Mouse (Mus musculus): ENCODE measurements around the gene Stk19. TPM values are rescaled to one million over a fixed set of nuclear protein-coding genes. Genes with fewer than 3 reads are reported as not detected.

The Stk19 gene
- polyA plus RNA-seq (2016; fragmentation: Nextera tagmentation; extraction: Ambion mirVana), result 29.0 and 34.4 TPM in 2 replicates

DNA sequence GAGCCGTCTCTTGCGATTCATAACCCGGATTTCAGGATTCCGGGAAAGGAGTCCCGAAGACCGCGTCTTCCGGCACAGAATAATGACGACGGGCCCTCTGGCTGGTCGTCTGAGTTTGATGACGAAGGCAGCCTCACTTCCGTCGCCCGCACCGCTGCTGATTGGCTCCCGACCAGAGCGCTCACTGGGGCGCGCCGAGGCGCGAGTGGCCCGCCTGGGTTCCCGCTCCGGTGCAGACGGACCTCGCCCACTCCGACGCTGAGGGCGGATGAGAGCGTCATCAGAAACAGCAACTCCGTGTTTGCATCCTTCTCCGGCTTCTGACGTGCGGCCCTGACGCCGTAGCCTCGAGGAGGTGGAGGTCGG, at the start of gene Stk19, which contains the start of gene Dxo:
Gene Stk19, minus strand, starts transcription at position 90 of the 366 bp plus-strand sequence.
Gene Dxo, plus strand, starts transcription at position 164 of the 366 bp plus-strand sequence.
- peaks cover 68% of the 10 kb centered on the region for H3K36me3 ChIP-seq
- H3K4me3 ChIP-seq, result peak within 1 kb of the TSS; percentile 86
- peak; percentile 97 for DNase-seq (ENCODE audit: low spot score)
- peaks cover 32% of the 10 kb centered on the region for H3K4me1 ChIP-seq (replicated peaks)
- under 1% methylated on average over 40 of the region's 40 CpGs for WGBS
- peak within 1 kb of the TSS; percentile 87 for H3K27ac ChIP-seq
- no peaks in the 10 kb centered on the region for H3K27me3 ChIP-seq (ENCODE audit: insufficient read depth, poor library complexity, severe bottlenecking)
- no peaks in the 10 kb centered on the region for H3K9me3 ChIP-seq

DNA sequence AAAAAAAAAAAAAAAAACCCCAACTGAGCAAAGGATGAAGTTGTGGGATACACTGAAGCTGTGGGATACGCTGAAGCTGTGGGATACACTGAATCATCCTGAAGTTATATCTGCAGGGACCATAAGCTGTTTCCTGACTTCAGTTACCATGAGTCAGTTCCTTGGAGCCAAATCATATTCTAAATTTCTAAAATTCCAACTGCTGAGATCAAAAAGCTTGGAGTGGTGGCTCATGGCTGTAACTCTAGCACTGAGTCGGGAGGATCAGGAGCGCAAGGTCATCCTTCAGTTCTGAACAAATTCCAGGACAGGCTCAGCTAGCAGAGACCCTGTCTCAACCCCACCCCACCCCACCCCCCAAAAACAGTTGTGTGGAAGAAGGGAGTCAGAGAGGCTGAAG, 48.9 kb upstream of the Stk19 start:
- H3K4me1 ChIP-seq (replicated peaks), result peaks cover 8% of the 10 kb centered on the region
- H3K27ac ChIP-seq, result no peak overlapping the region
- DNase-seq (ENCODE audit: low spot score), result no peak
- H3K27me3 ChIP-seq (ENCODE audit: insufficient read depth, poor library complexity, severe bottlenecking), result peaks cover 26% of the 10 kb centered on the region
- WGBS, result 84% methylated on average over 3 of the region's 3 CpGs
- no peak overlapping the region for H3K4me3 ChIP-seq
- no peaks in the 10 kb centered on the region for H3K36me3 ChIP-seq
- no peaks in the 10 kb centered on the region for H3K9me3 ChIP-seq

- Histone ChIP-seq H3K27me3 (ENCODE audit: insufficient read depth, poor library complexity, severe bottlenecking) (peaks cover 26% of the 10 kb centered on the region), H3K36me3 (no peaks in the 10 kb centered on the region), H3K9me3 (no peaks in the 10 kb centered on the region), H3K4me1 (replicated peaks) (peaks cover 9% of the 10 kb centered on the region), H3K27ac (no peak overlapping the region), H3K4me3 (no peak overlapping the region)
- WGBS, result 88% methylated on average over 6 of the region's 6 CpGs
- DNase-seq (ENCODE audit: low spot score), result no peak
These were observed 48.0 kb upstream of the Stk19 start for GRCm38 (mm10) chr17:34884704-34885103.

- peaks cover 26% of the 10 kb centered on the region for H3K27me3 ChIP-seq (ENCODE audit: insufficient read depth, poor library complexity, severe bottlenecking)
- 70% methylated on average over 3 of the region's 3 CpGs for WGBS
These were observed 46.6 kb upstream of the Stk19 start for GRCm38 (mm10) chr17:34883332-34883731.

DNA sequence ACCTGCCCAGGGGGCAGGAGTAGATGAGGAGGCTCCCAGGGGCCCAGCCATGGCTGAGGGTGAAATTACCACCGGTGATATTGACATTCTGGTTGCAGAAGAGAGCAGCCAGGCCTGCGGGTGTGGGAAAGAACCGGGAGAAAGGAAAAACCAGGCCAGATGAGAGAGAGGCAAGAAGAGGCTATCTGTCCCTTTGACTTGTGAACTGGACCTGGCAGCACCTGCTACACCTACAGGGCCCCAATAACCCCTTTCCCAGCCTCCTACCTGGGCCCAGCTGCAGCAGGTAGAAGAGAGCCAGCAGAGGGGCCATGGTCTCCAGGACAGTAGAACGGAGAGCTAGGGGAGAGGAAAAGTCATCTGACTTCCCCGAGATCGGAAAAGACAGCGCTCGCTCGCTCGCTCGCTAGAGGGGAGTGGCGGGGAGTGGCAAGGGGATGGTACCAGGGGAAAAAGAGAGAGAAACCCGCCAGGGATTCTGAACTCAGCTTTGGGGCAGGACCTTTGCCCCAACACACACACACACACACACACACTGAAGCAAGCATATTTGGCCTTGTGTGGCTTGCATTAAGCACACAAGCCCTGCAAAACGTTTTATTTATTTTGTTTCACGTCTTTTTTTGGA, 45.1 kb upstream of the Stk19 start, which contains the start of gene Gm20547:
Gene Gm20547, minus strand, starts transcription at position 360 of the 628 bp plus-strand sequence.
- 9% methylated on average over 15 of the region's 15 CpGs for WGBS
- peak within 1 kb of the TSS; percentile 1; the same call in 1 of the 2 replicates for H3K4me3 ChIP-seq
- H3K9me3 ChIP-seq, result no peaks in the 10 kb centered on the region
- no peaks in the 10 kb centered on the region for H3K36me3 ChIP-seq
- peaks cover 26% of the 10 kb centered on the region for H3K27me3 ChIP-seq (ENCODE audit: insufficient read depth, poor library complexity, severe bottlenecking)
- peaks cover 13% of the 10 kb centered on the region for H3K4me1 ChIP-seq (replicated peaks)
- no peak within 1 kb of the TSS for H3K27ac ChIP-seq
- DNase-seq (ENCODE audit: low spot score), result no peak

More at GRCm38 (mm10) chr17:34883332-34883731, 46.6 kb upstream of the Stk19 start:
- no peak overlapping the region for H3K4me3 ChIP-seq
- no peak for DNase-seq (ENCODE audit: low spot score)
- H3K36me3 ChIP-seq, result no peaks in the 10 kb centered on the region
- H3K27ac ChIP-seq, result no peak overlapping the region
- H3K4me1 ChIP-seq (replicated peaks), result peaks cover 13% of the 10 kb centered on the region
- H3K9me3 ChIP-seq, result no peaks in the 10 kb centered on the region

- H3K36me3 ChIP-seq, result no peaks in the 10 kb centered on the region
- no peak overlapping the region for H3K4me3 ChIP-seq
- DNase-seq (ENCODE audit: low spot score), result no peak
- no peaks in the 10 kb centered on the region for H3K9me3 ChIP-seq
- peaks cover 26% of the 10 kb centered on the region for H3K27me3 ChIP-seq (ENCODE audit: insufficient read depth, poor library complexity, severe bottlenecking)
- peaks cover 13% of the 10 kb centered on the region for H3K4me1 ChIP-seq (replicated peaks)
- H3K27ac ChIP-seq, result no peak overlapping the region
These were observed 44.4 kb upstream of the Stk19 start for GRCm38 (mm10) chr17:34881166-34881565.

DNA sequence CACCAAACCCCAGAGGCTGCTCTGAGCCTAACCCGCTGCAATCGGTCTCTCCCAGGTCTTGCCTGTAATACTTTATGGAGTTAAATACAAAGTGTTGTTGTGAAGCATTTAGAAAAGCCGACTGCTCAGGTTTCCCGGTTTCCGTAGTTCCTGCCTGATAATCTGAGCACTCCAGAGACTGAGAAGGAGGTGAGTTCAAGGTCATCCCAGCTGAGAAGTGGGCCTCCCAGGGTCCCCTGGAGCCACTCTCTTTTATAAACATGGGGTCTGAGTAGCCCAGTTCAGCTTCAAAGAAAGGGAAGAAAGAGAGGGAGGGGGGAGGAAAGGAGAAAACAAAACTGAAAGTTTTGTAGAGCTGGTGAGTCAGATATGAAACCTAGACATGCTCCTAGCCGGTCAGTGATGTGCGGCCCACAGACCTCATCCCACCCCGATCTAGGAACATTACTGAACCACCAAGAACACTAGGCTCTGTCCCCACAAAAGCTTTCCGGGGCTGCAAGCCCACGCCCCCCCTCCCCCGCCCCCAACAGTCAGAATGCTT, 42.7 kb upstream of the Stk19 start, which contains the start of gene Zbtb12:
Gene Zbtb12, plus strand, starts transcription at position 148 of the 544 bp plus-strand sequence.
- Histone ChIP-seq H3K36me3 (no peaks in the 10 kb centered on the region), H3K4me3 (no peak within 1 kb of the TSS), H3K4me1 (replicated peaks) (peaks cover 13% of the 10 kb centered on the region), H3K27ac (no peak within 1 kb of the TSS), H3K9me3 (no peaks in the 10 kb centered on the region), H3K27me3 (ENCODE audit: insufficient read depth, poor library complexity, severe bottlenecking) (peaks cover 26% of the 10 kb centered on the region)
- no peak for DNase-seq (ENCODE audit: low spot score)
- 66% methylated on average over 11 of the region's 11 CpGs for WGBS

DNA sequence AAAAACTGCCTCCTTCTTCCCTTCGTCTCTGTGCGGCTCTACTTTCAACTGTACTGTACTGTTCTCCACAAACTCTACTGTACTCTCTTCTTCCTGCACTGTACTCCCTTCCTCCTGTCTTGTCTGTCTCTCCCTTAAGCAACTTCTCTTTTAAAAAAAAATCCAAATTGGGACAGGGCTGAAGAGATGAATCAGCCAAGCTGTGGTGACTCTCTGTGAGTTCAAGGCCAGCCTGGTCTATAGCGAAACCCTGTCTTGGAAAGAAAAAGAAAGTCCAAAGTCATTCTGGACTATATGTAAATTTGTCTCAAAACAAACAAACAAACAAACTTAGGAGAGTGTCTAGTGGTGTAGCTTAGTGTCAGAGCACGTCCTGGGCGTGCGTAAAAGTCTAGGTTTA, 37.6 kb upstream of the Stk19 start:
- 93% methylated on average over 6 of the region's 6 CpGs for WGBS
- no peaks in the 10 kb centered on the region for H3K9me3 ChIP-seq
- peaks cover under 1% of the 10 kb centered on the region; the same call in 1 of the 2 replicates for H3K4me1 ChIP-seq (replicated peaks)
- DNase-seq (ENCODE audit: low spot score), result no peak
- H3K27me3 ChIP-seq (ENCODE audit: insufficient read depth, poor library complexity, severe bottlenecking), result no peaks in the 10 kb centered on the region
- no peak overlapping the region for H3K27ac ChIP-seq
- no peak overlapping the region for H3K4me3 ChIP-seq
- no peaks in the 10 kb centered on the region for H3K36me3 ChIP-seq

DNA sequence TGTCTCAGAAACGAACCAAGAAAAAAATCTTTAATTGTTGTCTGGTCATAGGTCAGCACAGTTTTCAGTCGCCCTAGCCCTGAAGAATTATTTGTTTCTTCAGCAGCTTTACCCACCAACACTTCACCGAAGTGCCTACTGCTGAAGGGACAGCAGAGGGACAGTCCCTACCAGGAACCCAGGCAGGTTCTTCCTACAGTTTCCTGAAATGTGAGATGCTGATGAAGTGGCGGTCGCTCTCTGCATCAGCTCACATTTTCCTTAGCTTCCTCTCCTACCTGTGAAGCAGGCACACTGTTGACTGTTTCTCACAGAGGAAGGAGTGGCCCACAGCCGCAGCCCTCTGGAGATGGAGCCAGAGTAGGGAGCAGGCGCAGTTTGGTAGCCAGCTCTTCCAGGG, 29.2 kb upstream of the Stk19 start:
- Histone ChIP-seq H3K27me3 (ENCODE audit: insufficient read depth, poor library complexity, severe bottlenecking) (peaks cover 6% of the 10 kb centered on the region; the same call in 1 of the 2 replicates), H3K4me1 (replicated peaks) (no peaks in the 10 kb centered on the region), H3K9me3 (no peaks in the 10 kb centered on the region), H3K27ac (no peak overlapping the region), H3K4me3 (no peak overlapping the region), H3K36me3 (no peaks in the 10 kb centered on the region)
- DNase-seq (ENCODE audit: low spot score), result no peak
- WGBS, result 67% methylated on average over 7 of the region's 7 CpGs

DNA sequence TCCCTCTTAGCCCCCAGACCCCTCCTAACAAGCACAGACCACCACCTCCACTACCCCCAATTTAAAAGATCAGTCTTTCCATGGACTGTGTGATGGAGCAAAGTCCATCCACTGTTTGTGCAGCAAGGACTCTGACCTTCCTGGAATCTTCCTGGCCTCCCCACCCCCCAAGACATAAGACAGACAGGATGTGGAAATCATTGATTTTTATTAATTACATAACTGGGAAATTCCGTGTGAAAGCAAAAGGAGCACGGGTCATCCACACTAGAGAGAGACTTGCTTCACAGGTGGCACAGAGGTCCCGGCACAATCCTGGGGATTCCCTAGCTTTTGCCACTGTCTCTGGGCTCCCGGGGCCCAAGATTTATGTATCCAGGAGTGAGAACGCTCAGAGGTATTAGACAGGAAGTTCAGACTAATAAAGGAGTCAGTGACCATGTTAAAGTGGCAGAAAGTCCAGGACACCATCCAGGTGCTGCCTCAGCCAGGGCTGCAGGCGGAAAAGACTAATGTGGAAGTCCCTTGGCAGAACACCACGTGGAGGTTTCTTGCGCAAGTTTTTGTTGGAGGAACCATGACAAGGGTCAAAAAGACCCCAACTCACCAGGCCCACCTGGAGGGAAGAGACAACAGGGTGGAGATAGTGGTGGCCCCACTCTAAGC, 25.8 kb upstream of the Stk19 start, which contains the start of gene Cfb:
Gene Cfb, minus strand, starts transcription at position 103 of the 666 bp plus-strand sequence.
- DNase-seq (ENCODE audit: low spot score), result no peak
- 77% methylated on average over 8 of the region's 8 CpGs for WGBS

DNA sequence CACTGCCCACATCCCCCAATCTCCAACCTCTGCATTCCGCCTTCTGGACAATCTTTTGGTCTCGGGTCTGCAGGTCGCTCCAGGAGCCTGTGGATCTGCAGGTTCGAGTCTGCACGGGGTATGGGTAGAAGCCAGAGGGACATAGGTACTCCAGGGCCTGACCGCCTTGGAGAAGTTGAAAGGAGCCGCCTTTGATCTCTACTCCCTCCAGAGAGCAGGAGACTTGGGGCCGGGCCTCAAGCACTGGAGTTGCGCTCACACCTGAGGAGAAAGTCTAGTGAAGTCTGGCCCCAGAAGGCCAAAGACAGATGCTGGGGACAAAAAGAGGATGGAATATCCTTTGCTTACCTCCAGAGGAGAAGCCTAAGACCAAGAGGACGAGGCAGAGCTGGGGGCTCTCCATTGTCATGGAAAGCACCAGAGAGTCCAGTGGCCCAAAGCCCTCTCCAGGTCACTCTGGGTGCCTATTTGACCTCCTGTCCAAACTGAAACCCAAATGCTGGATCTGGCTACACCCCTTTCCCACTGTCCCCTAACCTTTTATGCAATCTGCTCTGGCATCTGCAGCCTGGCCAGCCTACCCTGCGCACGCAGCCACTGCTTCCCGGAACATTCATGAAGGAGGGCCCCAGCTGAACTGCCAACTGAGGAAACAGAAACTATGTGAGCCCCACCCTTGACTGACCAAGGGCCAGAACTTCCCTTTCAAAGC, 25.1 kb upstream of the Stk19 start:
- 73% methylated on average over 13 of the region's 13 CpGs for WGBS

More for the DNA sequence above, 25.8 kb upstream of the Stk19 start, which contains the start of gene Cfb:
- Histone ChIP-seq H3K36me3 (peaks cover 8% of the 10 kb centered on the region), H3K4me1 (replicated peaks) (no peaks in the 10 kb centered on the region), H3K9me3 (no peaks in the 10 kb centered on the region), H3K27ac (no peak within 1 kb of the TSS), H3K4me3 (no peak within 1 kb of the TSS), H3K27me3 (ENCODE audit: insufficient read depth, poor library complexity, severe bottlenecking) (peaks cover 6% of the 10 kb centered on the region; the same call in 1 of the 2 replicates)

DNA sequence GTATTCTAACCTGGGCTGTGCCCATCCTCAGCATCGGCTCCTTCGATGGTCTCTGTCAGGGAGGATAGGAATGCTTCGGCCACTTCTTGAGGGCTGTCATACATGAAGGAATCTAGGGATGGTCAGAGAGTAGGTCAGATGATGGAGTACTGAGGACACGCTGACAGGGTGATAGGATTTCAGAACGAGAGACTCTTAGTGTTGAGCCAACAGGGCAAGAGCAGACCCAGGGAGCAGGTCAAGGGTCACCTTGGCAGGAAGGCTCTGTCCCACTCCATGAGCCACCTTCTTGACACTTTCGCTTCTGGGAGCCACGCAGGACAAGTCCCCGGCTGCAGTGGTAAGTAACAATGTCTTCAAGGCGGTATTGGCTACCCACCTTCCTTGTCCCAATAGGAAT, 23.8 kb upstream of the Stk19 start:
- Histone ChIP-seq H3K4me3 (no peak overlapping the region), H3K4me1 (replicated peaks) (no peaks in the 10 kb centered on the region), H3K36me3 (peaks cover 29% of the 10 kb centered on the region), H3K9me3 (no peaks in the 10 kb centered on the region), H3K27me3 (ENCODE audit: insufficient read depth, poor library complexity, severe bottlenecking) (peaks cover 6% of the 10 kb centered on the region; the same call in 1 of the 2 replicates), H3K27ac (no peak overlapping the region)
- DNase-seq (ENCODE audit: low spot score), result no peak
- WGBS, result 87% methylated on average over 9 of the region's 9 CpGs

More for the DNA sequence above, 25.1 kb upstream of the Stk19 start:
- Histone ChIP-seq H3K9me3 (no peaks in the 10 kb centered on the region), H3K36me3 (peaks cover 15% of the 10 kb centered on the region), H3K27ac (no peak overlapping the region), H3K4me3 (no peak overlapping the region), H3K27me3 (ENCODE audit: insufficient read depth, poor library complexity, severe bottlenecking) (peaks cover 6% of the 10 kb centered on the region; the same call in 1 of the 2 replicates), H3K4me1 (replicated peaks) (no peaks in the 10 kb centered on the region)
- no peak for DNase-seq (ENCODE audit: low spot score)

Measured in hindbrain, embryonic 10.5 days (tissue).